Mouse (Mus musculus) MEL (cell line): ENCODE measurements around the gene Lig3.
A peak's percentile ranks its signal among the peaks of the same experiment; 100 is the strongest.

Source experiments
- CTCF ChIP-seq, 3 experiments: IDR thresholded peaks in 2 of 3; conservative IDR thresholded peaks in 1 of 3; 2 replicates each; pipeline ENCODE4 v1.5.1; 2011 to 2012; ENCODE audit warnings: low read length in 3 of 3, low read depth in 2 of 3, mild to moderate bottlenecking in 2 of 3, improper control_type of control experiment in 1 of 3, inconsistent platforms in 1 of 3, mixed read lengths in 1 of 3, moderate library complexity in 1 of 3; ENCODE audit not compliant: control insufficient read depth in 1 of 3, insufficient read depth in 1 of 3, poor library complexity in 1 of 3, severe bottlenecking in 1 of 3
- EP300 ChIP-seq, 2 experiments: IDR thresholded peaks; 2 replicates each; pipeline ENCODE4 v1.6.1; 2011; ENCODE audit warnings: improper control_type of control experiment in 2 of 2, low read length in 2 of 2, low read depth in 1 of 2, mild to moderate bottlenecking in 1 of 2
- GABPA ChIP-seq: IDR thresholded peaks from 2 replicates; pipeline ENCODE4 v1.6.1; 2012; ENCODE audit warnings: low read depth, mild to moderate bottlenecking, inconsistent platforms, low read length, improper control_type of control experiment, moderate library complexity
- GATA1 ChIP-seq: IDR thresholded peaks from 2 replicates; pipeline ENCODE4 v1.6.1; 2011; ENCODE audit warnings: low read depth, low read length, improper control_type of control experiment
- HCFC1 ChIP-seq: IDR thresholded peaks from 2 replicates; pipeline ENCODE4 v1.6.1; 2012; ENCODE audit warnings: low read depth, mild to moderate bottlenecking, inconsistent platforms, low read length, improper control_type of control experiment, moderate library complexity
- POLR2A ChIP-seq, 2 experiments: IDR thresholded peaks; 2 replicates each; pipeline ENCODE4 v1.6.1; 2011 to 2012; ENCODE audit warnings: low read length in 2 of 2, mild to moderate bottlenecking in 2 of 2, control low read depth in 1 of 2, improper control_type of control experiment in 1 of 2, low read depth in 1 of 2, moderate library complexity in 1 of 2; ENCODE audit not compliant: control insufficient read depth in 1 of 2, insufficient read depth in 1 of 2, poor library complexity in 1 of 2
- RCOR1 ChIP-seq: IDR thresholded peaks from 2 replicates; pipeline ENCODE4 v1.6.1; 2012; ENCODE audit warnings: low read depth, mild to moderate bottlenecking, inconsistent platforms, low read length, improper control_type of control experiment
- ZC3H11A ChIP-seq: IDR thresholded peaks from 2 replicates; pipeline ENCODE4 v1.6.1; 2012; ENCODE audit warnings: low read depth, mild to moderate bottlenecking, inconsistent platforms, low read length, improper control_type of control experiment
- ZMIZ1 ChIP-seq: IDR thresholded peaks from 2 replicates; pipeline ENCODE4 v1.6.1; 2012; ENCODE audit warnings: low read depth, mild to moderate bottlenecking, inconsistent platforms, low read length, improper control_type of control experiment, moderate library complexity
- ZNF384 ChIP-seq: IDR thresholded peaks from 2 replicates; pipeline ENCODE4 v1.6.1; 2012; ENCODE audit warnings: low read depth, mild to moderate bottlenecking, inconsistent platforms, low read length, improper control_type of control experiment

DNA sequence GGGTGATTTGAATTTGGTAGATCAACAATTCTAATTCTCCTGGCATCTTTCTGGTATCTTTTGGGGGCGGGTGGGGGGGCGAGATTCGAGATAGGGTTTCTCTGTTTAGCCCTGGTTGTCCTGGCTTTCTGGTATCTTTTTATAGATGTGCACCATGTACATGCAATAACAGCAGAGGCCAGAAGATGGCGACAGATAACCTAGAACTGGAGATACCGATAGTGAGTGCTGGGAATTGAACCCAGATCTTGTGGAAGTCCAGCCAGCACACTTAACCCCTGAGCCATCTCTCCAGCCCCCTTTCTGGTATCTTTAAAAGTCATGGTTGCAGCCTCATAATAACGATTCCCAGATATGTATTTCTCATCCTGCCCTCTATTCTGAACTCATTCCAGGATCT lies 34.8 kb upstream of the Lig3 start:
- TF ChIP-seq GABPA: no peak
- TF ChIP-seq EP300 (IDR thresholded peaks at IDR 0.05; ENCODE audit: low read depth in 1 of 2, low read length in 2 of 2): no peak
- TF ChIP-seq CTCF (IDR thresholded peaks at IDR 0.05 in 2 of 3, conservative IDR thresholded peaks at IDR 0.05 in 1 of 3; ENCODE audit: control insufficient read depth in 1 of 3, insufficient read depth in 1 of 3, low read depth in 2 of 3, low read length in 3 of 3, poor library complexity in 1 of 3, severe bottlenecking in 1 of 3): peak; percentile 68 to 94 (median 80)
- no peak for TF ChIP-seq POLR2A (IDR thresholded peaks at IDR 0.05; ENCODE audit: control insufficient read depth in 1 of 2, insufficient read depth in 1 of 2, low read depth in 1 of 2, low read length in 2 of 2, poor library complexity in 1 of 2)
- TF ChIP-seq RCOR1: no peak
- TF ChIP-seq ZC3H11A: peak; percentile 90
- no peak for TF ChIP-seq ZMIZ1
- TF ChIP-seq ZNF384: no peak
- peak; percentile 54; the same call in 1 of the 2 replicates for TF ChIP-seq HCFC1
- peak; percentile 50; the same call in 1 of the 2 replicates for TF ChIP-seq GATA1
